Mouse (Mus musculus) MEL-GATA-1-ER (cell line): ENCODE results near the gene Arih1.

ENCODE experiments used
- DNase-seq: peaks from one replicate; pipeline ENCODE4 v3.0.0-alpha.2; 2012; ENCODE audit warnings: low read depth; ENCODE audit errors: extremely low read depth

Arih1 gene

GRCm38 (mm10) chr9:59486549-59487065 lies at the start of gene Arih1:
TSS of gene Arih1 (minus strand) at chr9:59486618.
- DNase-seq = peak; percentile 92

GRCm38 (mm10) chr9:59533889-59534288 lies 47.5 kb upstream of the Arih1 start:
- DNase-seq = no peak

GRCm38 (mm10) chr9:59533422-59533821 lies 47.0 kb upstream of the Arih1 start:
- no peak for DNase-seq

GRCm38 (mm10) chr9:59531645-59532044 lies 45.2 kb upstream of the Arih1 start:
- DNase-seq = no peak

- no peak for DNase-seq
These were observed 41.9 kb upstream of the Arih1 start for GRCm38 (mm10) chr9:59528274-59528673.

DNA sequence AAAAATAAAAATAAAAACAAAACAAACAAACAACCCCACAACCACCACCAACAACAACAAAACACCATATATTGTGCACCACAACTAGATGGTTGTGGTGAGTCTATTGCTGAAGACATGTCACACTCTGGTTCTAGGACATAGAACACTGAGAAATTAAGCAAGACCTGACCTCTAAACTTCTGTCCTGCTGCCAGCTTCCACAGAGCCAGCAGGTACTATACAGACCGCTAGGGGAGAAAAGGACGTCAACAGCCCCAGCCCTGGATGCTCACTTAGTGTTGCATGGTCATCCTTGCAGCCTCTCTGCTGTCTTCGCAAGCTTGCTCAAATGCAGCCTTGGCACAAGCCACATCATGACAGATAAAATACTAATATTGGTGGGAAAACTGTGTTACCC lies 41.2 kb upstream of the Arih1 start:
- no peak for DNase-seq

DNA sequence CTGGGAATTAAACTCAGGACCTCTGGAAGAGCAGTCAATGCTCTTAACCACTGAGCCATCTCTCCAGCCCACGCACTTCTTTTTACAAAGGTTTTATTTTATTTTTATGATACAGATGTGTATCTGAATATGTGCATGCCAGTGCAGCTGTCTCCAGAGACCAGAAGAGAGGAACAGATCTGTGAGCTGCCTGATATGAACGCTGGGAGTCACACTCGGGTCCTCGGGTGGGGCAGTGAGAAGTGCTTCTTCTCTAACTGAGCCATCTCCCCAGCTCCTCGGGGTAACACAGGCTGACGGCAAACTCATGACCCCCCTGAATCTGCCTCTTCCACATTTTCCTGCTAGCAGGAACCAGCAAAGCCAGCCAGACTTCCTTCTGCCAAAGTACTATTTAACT lies 40.3 kb upstream of the Arih1 start:
- DNase-seq = no peak

- peak; percentile 27 for DNase-seq
These were observed 36.5 kb upstream of the Arih1 start for GRCm38 (mm10) chr9:59522906-59523305.

DNA sequence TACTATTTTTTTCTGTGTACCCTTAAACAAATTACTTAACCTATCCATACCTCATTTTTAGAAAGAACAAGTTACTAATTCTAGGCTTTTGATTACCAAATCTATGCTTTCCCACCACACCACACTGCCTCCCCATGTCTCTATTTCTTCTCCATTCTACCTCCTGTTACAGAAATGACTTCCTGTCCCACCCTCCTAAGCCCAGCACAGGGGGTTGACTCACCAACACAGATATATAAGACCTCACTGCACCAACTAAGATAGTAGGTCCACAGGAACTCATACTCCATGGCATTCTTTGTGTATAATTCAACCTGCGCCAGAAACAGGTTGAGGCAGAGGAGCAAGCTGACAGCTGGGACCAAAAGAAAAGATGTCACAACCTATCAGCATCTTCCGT lies 33.0 kb upstream of the Arih1 start:
- no peak for DNase-seq

DNA sequence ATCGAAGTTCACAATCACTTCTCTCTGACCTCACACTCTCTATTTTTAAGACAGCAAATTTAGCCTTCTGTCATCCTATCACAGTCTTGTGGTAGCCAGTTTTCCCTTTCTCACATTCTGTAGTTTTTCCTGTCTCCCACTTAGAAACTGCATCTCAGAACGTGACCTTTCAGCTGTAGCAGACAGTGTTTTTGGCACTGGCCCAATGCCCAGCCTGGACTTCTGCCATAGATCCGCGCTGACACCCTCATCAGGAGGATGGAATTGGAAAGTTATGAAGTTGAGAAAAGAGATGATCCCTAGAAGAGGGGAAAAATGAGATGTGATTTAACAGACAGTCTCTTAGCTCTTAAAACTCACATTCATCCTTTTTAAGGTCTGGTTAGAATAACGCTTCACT lies 32.6 kb upstream of the Arih1 start:
- DNase-seq = no peak

GRCm38 (mm10) chr9:59517127-59517526 lies 30.7 kb upstream of the Arih1 start:
- no peak for DNase-seq

- DNase-seq = peak; percentile 9
These were observed 28.7 kb upstream of the Arih1 start for GRCm38 (mm10) chr9:59515069-59515468.

DNA sequence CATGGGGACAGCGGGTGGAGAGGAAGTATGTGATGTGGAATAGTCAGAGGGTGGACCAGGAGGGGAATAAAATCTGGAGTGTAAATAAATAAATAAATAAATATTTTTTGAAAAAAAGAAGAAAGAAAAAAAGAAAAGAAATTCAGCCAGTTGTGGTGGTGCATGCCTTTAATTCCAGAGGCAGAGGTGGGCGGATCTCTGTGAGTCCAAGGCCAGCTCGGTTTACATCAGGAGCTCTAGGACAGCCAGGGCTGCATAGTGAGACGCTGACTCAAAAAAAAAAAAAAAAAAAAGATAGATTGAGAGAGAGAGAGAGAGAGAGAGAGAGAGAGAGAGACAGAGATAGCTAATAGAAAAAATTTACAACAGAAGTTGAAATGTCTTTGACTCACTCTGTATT lies 26.0 kb upstream of the Arih1 start:
- no peak for DNase-seq

- DNase-seq = no peak
These were observed 21.7 kb upstream of the Arih1 start for GRCm38 (mm10) chr9:59508146-59508545.

GRCm38 (mm10) chr9:59487331-59487730 lies 913 bp upstream of the Arih1 start:
- peak; percentile 30 for DNase-seq

- DNase-seq = no peak
These were observed 321 bp downstream of the Arih1 start for GRCm38 (mm10) chr9:59486076-59486518.

DNA sequence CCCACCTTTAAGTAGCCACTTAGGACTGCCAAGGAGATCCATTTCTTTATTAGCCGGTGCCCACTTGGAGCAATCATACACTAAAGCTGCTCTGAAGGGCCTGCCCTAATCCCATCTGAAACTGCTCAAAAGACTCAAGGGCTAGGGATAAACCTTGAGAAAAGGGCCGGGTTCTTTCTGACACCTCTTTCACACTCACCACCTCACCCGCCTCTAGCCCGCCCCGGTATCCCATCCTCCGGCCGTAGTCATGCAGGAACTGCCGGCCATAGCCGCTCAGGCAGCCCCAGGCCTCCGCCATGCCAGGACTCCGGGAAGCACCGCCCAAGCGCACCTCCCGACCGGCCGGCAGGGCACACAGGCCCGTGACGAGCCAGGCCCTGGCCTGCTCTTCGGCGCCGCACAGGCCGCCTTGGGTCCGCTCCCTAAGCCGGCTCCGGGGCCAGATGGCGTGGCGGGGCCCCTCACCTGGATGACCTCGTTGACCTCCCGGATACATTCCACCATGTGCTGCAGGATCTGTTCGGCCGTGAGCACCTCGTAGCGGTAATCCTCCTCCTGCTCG lies 825 bp downstream of the Arih1 start:
- DNase-seq = no peak

DNA sequence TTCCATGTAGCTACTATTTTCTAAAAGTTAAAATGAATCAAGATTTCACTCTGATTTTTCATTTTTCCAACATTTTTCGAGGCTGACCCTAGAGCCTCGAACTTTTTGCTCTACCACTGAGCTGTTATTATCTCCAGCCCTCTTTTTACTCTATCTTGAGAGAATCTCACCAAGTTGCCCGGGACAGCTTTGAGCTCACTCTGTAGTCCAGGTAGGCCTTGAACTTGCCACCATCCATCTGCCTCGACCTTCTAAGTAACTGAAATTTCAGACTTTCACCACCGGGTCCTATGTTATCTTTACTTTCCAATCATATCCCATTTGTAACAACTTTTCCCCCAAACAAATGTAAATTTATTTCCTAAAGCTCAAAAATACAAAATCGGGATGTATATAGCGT lies 1.7 kb downstream of the Arih1 start:
- no peak for DNase-seq

GRCm38 (mm10) chr9:59482419-59482818 lies 4.0 kb downstream of the Arih1 start:
- peak; percentile 67 for DNase-seq

DNA sequence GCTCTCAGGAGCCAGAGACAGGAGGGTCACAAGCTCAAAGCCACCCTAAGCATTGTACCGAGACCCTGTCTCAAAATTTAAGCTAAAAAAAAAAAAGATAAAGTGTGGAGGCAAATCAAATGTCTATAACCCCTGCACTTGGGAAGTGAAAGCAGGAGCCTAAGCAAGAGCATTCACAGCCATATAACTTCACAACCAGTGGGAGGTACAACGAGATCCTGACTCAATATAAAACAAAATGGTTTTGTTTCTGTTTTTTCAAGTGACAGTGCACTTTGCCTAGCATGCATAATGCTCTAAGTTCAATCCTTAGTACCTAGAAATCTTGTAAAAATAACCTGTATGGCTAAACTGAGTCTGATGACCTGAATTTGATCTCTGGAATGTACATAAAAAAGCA lies 9.8 kb downstream of the Arih1 start:
- DNase-seq = no peak

- DNase-seq = no peak
These were observed 11.6 kb downstream of the Arih1 start for GRCm38 (mm10) chr9:59474838-59475237.

GRCm38 (mm10) chr9:59473171-59473570 lies 13.2 kb downstream of the Arih1 start:
- DNase-seq = no peak

- DNase-seq = no peak
These were observed 17.0 kb downstream of the Arih1 start for GRCm38 (mm10) chr9:59469446-59469845.

DNA sequence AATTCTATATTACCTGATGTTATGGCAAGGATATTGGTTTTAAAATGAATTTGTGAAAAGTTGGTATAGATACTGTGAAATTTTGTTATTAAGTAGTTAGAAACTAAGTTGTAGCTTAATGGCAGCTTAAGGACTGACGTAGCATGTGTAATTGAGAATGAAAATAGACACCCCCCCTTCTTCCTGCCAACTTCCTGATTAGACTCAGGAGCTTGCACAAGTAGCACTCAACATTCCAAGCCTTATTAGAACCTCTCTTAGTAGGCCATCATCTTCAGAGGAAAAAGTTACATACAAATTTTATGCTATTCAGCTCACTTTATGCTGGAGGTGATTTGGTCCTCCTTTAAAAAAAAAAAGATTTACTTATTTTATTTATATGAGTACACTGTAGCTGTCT lies 22.1 kb downstream of the Arih1 start:
- DNase-seq = no peak
